Mouse (Mus musculus): ENCODE data around the gene Ptcd3. TPM values are rescaled to one million over a fixed set of nuclear protein-coding genes. Genes with fewer than 3 reads are reported as not detected.

Ptcd3 gene
- total RNA-seq (2023), result 100 to 1,000 TPM; 104 to 122 TPM

DNA sequence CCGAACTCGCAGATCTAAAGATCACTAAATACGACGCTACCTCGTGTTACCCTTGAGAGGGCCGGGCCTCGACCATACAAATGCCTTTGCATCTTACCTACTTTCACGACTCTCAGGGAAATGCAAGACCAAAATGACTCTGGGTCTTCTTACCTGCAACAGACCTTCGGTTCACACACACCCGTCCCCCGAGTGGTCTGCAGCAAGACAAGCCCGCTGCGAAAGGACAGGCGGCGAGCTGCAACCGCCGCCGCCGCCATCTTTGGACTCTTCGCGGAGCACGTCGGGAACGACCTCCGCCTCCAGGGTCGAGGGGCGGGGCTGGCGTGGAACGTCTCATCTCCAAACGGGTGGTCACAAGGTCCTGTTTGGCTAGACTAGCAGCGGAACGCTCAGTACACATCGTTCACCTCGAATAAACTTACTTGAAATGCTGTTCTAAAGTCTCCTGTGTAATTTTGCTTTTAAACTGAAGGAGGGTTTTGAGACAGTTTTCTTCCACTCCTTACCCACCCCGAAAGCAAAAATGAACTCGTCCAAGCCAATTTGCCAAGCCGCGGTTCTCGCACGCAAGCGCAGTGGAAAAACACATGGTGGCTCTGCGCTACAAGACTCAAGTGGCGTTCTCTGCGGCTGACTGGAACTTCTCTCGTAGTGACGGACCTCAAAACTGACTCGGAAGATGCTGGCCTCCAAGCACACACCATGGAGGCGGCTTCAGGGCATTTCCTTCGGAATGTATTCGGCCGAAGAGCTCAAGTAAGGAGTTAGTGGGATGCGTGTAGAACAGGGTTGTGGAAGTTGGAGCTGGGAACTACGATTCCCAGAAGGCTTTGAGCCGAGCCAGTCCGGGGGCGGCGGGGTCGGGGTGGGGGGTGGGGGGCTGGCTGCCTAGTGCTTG, at the start of gene Ptcd3, which contains the start of gene Polr1a:
Ptcd3 (minus strand) TSS at position 270 of the 901 bp plus-strand sequence.
Polr1a (plus strand) TSS at position 573 of the 901 bp plus-strand sequence.

DNA sequence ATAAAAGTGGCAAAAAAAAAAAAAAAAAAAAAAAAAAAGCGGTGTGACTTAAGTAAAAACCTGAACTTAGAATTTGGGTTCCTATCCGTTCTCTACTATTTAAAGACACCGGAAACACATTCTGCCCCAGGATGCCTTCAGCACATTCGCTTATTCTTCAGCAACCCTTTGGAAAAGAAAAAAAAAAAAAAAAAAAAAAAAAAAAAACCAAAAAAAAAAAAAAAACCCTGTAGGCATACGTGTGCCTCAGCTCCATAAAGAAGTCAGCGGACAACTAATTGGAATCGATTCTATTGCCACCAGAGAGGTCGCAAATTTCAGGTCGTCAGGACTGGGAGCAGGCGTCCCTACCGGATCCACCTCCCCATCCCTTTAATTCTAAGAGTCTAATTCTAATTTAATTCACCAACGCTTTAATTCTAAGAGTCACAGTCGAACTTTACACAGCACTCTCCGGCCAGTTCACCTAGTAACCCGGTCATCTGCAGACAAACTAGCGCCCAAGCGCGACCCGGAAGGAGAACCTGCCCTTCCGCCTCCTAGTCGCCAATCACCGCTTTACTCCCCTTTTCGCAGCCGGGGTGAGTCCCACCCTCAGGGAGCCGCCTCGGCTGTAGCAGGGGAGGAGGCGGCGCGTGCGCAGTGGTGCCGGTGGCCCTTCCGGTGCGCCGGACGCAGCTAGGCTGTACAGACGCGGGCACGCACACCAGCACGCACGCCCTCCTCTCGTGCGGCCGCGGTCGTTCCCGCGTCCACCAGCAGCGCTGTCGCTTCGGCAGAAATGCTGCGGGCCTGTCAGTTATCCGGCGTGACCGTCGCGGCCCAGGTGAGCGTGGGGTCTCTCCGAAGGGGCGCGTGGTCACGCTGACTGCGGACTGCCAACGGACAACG, 77.6 kb downstream of the Ptcd3 start, which contains the start of gene Immt:
Immt (plus strand) TSS at position 642 of the 891 bp plus-strand sequence.

Other genes starting within 250 kb of the Ptcd3 start
- under 1 TPM; 0.20 to 0.27 TPM for gene Reep1, start 201.2 kb downstream of the Ptcd3 start, total RNA-seq (2023)
- gene Mrpl35, start 81.8 kb downstream of the Ptcd3 start, total RNA-seq (2023), result 10 to 100 TPM; 25.5 to 31.9 TPM
- gene Immt, start 77.4 kb downstream of the Ptcd3 start, total RNA-seq (2023), result 100 to 1,000 TPM; 109 to 124 TPM
- 10 to 100 TPM; 64.1 to 72.5 TPM for gene Polr1a, start 303 bp upstream of the Ptcd3 start, total RNA-seq (2023)
- gene St3gal5, start 188.8 kb upstream of the Ptcd3 start, total RNA-seq (2023), result 1 to 10 TPM; 1.0 to 2.1 TPM